Mouse (Mus musculus) mesoderm, embryonic 11.5 days (tissue): ENCODE data around the gene Gltp.

ENCODE experiments used
- DNase-seq: peaks from one replicate; pipeline ENCODE4 v3.0.0-alpha.2; 2012; ENCODE audit warnings: low read depth, low spot score

Gene Gltp

GRCm38 (mm10) chr5:114702403-114703392, 11.9 kb upstream of the Gltp start:
- peak; percentile 42 for DNase-seq

GRCm38 (mm10) chr5:114699015-114699414, 8.2 kb upstream of the Gltp start:
- DNase-seq: no peak

DNA sequence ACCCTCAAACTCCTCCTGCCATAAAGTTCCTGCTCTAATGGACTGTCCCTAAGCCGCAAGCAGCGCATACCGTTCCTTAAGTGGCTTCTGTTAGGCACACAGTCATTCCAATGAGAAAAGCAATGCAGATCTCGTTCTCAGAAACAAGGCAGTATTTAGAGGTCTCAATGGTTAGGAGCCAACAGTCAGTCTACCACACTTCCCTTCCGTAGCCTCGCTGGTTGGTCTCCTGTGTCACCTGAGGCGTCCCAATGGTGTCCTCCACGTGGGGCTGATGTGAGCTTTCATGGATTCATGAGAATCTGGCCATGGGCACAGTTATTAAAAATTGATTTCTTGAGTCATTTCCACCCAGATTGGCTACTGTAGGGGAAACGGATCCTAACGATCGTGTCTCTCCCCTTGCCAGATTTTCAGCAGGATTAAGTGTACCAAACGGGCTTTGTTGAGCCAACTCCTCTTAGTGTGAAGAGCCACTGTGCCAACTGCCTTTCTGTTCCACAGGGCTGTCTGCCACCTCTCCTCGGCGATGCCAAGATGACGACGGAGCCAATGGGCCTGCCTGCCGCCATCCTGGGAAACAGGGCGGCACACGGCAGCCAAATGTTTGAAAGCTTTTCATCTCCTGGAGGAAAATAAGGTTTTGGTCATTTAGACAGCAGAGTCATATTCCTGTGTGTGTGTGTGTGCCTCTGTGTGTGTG, 7.4 kb upstream of the Gltp start:
- DNase-seq: no peak

DNA sequence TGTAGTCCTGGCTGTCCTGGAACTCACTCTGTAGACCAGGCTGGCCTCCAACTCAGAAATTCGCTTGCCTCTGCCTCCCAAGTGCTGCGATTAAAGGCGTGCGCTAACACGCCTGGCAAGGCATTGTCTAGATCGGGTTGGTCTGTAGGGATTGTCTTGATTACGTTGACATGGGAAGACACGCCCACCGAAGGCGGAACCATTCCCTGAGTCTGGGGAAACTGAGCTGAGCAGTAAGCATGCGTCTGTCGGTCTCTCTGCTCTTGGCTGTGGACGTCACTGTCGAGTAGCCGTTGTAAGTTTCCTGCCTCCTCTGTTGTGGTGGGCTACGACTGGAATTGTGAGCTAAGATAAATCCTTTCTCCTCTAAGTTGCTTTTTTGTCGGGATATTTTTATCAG, 6.2 kb upstream of the Gltp start:
- DNase-seq: no peak

DNA sequence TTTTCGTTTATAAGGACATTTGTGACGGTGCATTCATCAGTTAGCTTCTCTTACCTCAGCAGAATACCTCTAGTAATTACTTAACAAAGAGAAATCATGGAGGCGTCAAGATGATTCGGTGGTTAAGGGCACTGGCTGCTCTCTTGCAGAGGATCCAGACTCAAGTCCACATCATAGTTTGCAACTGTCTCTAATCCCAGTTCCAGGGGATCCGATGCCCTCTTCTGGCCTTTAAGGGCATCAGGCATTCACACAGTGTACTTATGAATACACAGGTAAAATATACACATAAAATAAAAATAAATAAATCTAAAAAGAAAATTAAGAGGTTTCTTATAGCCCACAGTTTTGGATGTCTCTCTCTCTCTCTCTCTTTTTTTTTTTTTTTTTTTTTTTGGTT, 5.0 kb upstream of the Gltp start:
- no peak for DNase-seq

GRCm38 (mm10) chr5:114689700-114690366, 951 bp downstream of the Gltp start:
- DNase-seq: no peak

DNA sequence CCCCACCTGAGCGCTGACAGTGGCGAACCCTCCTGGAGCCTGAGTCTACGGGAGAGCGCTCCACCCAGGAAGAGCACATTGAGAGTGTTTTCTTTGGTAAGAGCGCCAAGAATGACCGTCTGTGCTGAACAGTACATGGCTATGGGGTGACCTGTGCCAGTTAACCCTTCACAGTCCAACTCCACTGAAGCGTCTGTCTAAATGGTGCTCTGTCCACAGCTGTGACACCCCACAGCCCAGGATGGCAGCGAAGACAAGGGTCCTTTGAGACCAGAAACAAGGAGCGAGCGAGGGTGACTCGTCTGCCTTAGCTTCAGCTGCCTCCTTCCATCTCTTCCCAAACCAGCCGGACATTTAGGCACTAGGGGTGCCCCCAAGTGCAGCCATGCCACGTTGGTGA, 2.1 kb downstream of the Gltp start:
- no peak for DNase-seq

GRCm38 (mm10) chr5:114687901-114688300, 2.9 kb downstream of the Gltp start:
- DNase-seq: no peak

DNA sequence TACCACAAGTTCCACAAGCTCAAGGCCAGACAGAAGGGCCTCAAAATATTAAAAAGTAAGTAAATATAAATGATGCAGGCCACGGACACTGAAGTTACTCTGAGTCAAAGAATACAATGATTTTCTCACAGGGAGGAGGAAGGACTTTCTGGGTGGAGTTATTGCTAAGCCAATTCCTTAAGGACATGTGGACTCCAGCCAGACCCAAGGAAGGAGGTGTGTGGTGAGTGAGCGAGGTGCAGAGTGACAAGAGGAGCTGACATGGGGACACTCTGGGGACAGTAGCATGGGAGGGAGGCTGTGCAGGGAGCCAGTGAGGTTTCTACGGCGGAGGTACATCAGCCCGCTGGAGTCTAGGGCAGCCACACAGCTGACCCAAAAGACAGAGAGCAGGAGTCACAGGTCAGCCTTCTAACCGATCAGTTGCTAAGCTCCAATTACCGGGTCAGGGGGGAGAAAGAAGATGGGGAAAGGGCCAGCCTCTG, 4.0 kb downstream of the Gltp start:
- DNase-seq: no peak

- DNase-seq: no peak
These were observed 4.8 kb downstream of the Gltp start for GRCm38 (mm10) chr5:114685986-114686385.

- no peak for DNase-seq
These were observed 9.1 kb downstream of the Gltp start for GRCm38 (mm10) chr5:114681717-114682116.

DNA sequence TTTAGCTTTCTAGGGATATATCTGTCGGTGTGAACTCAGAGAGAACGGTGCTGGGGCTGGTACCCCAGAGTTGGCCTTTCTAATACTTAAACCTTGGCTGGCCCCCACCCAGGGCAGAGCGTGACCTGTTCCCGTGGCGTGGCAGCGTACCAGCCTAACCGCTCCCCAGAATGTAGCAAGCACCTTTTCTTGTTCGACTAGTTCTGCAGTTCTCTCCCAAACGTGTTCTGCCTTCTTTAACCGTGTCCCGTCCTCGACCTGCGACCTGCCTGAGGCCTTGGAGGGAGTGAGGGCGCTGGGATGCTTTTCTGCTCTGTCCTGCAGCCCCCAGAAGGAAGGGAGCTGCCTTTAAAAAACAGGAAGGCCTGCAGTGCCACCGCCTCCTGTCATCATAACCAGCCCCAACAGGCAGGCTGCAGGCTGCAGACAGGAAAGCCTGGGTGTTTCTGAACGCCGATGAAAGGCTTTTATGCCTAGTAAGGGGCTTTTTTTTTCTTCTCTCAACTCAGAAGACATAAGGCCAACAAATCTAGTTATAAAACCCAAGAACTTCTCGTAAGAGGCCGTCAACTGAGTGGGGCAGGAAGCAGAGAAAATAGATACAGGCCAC, 10.0 kb downstream of the Gltp start:
- no peak for DNase-seq

DNA sequence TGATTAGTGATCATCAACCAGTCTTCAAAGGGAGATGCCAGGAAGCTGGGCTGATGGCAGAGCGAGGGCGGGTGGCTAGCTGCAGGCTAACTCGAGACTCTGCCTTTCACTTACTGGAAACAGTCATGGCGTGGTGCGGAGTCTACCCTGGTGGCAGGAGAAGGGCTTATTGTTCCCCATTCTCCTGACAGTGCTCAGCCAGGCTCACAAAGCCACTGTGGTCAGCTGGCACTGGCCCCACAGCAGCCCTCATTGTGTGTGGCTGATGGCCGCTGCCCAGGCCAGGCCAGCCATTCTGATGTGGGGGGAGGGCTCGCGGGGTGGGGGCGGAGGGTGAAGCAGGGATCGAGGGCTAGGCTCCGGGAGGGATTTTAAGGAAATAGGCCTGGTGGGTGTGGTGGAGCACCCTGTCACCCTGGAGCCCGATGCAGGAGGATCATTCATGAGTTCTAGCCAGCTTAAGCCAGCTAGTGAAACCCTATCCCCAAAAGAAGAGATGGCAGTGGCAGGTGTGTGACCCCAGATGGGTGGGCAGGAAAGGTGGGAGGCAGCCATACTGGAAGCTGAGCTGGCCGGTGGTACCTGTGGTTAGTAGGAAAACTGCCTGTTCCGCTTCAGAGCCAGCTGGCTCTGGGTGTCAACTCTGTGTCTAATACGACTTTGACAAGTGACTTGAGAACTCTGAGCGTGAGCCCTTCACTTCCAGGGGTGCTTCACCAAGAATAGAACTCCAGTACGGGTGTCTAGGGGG, 10.8 kb downstream of the Gltp start:
- DNase-seq: no peak

GRCm38 (mm10) chr5:114674594-114674993, 16.2 kb downstream of the Gltp start:
- DNase-seq: no peak

DNA sequence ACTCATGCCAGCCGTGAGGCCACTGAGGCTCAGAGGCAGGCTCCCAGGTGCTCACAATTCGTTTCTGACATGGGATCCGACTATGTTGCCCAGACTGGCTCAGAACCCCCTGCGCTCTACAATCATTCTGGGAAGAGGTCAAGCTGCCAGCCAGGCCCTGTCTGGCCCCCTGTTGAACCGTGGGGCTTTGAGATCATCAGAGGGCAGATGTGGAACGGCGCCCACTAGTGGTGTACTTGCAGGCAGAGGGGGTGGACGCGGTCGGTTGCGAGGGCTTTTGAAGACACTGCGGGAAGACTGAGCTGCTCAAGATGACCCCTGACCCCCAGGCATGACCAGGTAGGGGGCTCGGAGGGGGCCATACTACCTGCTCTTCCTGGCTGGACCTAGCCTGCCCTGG, 17.7 kb downstream of the Gltp start:
- no peak for DNase-seq

DNA sequence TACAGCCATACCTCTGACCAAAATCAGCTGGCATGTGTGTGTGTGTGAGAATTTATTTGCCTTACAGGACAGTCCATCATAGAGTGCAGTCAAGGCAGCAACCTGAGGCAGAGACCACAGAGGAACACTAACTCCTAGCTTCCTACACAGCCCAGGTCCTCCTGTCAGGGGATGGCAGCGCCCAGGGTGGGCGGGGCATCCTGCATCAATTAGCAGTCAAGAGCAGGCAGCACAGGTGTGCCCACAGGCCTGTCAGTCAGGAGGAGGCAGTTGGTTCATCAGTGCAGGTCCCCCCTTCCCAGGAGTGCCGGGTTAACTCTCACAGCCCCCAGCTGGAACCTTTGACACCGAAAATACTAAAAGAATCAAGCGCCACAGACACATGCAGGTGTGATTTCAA, 21.8 kb downstream of the Gltp start:
- DNase-seq: no peak

GRCm38 (mm10) chr5:114667228-114667856, 23.4 kb downstream of the Gltp start:
- DNase-seq: peak; percentile 98

- DNase-seq: no peak
These were observed 24.1 kb downstream of the Gltp start for GRCm38 (mm10) chr5:114666659-114667058.

DNA sequence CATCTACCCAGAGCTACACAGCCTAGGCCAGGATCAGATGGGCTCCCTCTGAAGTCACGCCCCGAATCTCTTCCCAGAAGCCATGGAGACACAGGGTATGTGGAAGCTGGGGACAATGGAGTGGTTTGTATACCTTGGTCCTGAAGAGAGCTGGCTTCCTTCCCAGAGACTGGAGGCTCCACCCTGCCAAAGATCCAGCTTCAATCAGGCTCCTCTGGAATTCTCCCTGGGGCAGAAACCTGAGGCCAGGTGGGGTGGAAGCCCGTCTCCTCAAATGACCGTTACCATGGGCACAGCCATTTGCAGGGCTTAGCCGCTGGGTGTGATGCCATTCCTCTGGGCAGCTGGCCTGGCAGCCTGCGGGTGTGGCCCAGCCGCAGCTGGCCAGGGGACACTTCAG, 26.0 kb downstream of the Gltp start:
- DNase-seq: no peak

GRCm38 (mm10) chr5:114664139-114664538, 26.6 kb downstream of the Gltp start:
- no peak for DNase-seq
